ENCODE assay signal across 8 mouse cellular contexts in the genomic region with DNA sequence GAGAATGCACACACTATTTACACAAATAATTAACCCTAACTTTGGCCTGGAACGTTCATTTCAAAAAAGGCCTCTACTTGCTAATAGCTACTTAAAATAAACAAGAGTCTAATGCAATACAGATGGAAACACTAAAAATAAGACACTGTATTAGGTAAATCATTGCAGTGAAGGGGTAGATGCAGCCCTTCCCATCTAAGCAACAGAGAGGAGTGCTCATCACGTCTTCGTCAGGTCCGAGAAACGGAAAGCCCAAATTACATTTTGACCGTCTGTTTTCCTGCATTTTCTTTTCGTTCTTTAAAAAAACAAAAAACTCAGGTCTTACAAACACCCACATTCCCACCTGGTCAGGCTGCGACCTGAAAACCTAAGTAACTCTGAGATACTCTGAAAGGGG. TPM values are rescaled to one million over a fixed set of nuclear protein-coding genes. Genes with fewer than 3 reads are reported as not detected.
DNase-seq lines count a peak whose midpoint lies in the region; ATAC-seq and TF ChIP-seq lines count a peak whose summit lies in the region.

No protein-coding gene starts in this region.

- peaks cover 24% of the 10 kb centered on the region for H3K27me3 ChIP-seq in embryonic facial prominence, embryonic 10.5 days (replicated peaks; ENCODE audit: low read depth, poor library complexity, severe bottlenecking)
- H3K27me3 ChIP-seq in hindbrain, postnatal 0 days (ENCODE audit: insufficient read depth, low read length), result no peaks in the 10 kb centered on the region
- no peaks in the 10 kb centered on the region for H3K27me3 ChIP-seq in myocyte (ENCODE audit: control insufficient read depth, insufficient read depth, insufficient read length)

- H3K36me3 ChIP-seq in embryonic facial prominence, embryonic 10.5 days (replicated peaks), result no peaks in the 10 kb centered on the region
- no peaks in the 10 kb centered on the region for H3K36me3 ChIP-seq in hindbrain, postnatal 0 days (ENCODE audit: insufficient read depth, low read length)
- H3K36me3 ChIP-seq in myocyte (ENCODE audit: control insufficient read depth, insufficient read depth), result no peaks in the 10 kb centered on the region

- no peak for TF ChIP-seq POLR2A in myocyte (IDR thresholded peaks at IDR 0.05; ENCODE audit: insufficient read length, low read depth)

- H3K4me1 ChIP-seq in embryonic facial prominence, embryonic 10.5 days, result peaks cover 13% of the 10 kb centered on the region; the same call in 1 of the 2 replicates
- no peaks in the 10 kb centered on the region for H3K4me1 ChIP-seq in hindbrain, postnatal 0 days (ENCODE audit: insufficient read depth, low read length)

- H3K9ac ChIP-seq in hindbrain, postnatal 0 days (replicated peaks; ENCODE audit: low read length), result peak overlapping the region; percentile 54

- no peak for ATAC-seq in hindbrain, postnatal 0 days

- intact Hi-C loops in left cerebral cortex, postnatal 4 days (cut with DNase I), result no loop called here

- H3K79me2 ChIP-seq in myocyte (ENCODE audit: control insufficient read depth, insufficient read depth), result peaks cover 30% of the 10 kb centered on the region

- H3ac ChIP-seq in myocyte (ENCODE audit: control insufficient read depth, insufficient read length), result peak overlapping the region; percentile 51

- peak overlapping the region; percentile 98 for H3K4me3 ChIP-seq in layer of hippocampus, adult 2 months
- peak overlapping the region; percentile 82 for H3K4me3 ChIP-seq in embryonic facial prominence, embryonic 10.5 days
- peak overlapping the region; percentile 80 for H3K4me3 ChIP-seq in hindbrain, postnatal 0 days (ENCODE audit: low read length)
- H3K4me3 ChIP-seq in myocyte, result peak overlapping the region; percentile 62

- H3K27ac ChIP-seq in layer of hippocampus, adult 2 months, result peak overlapping the region; percentile 91
- H3K27ac ChIP-seq in embryonic facial prominence, embryonic 10.5 days (replicated peaks), result no peak overlapping the region
- H3K27ac ChIP-seq in hindbrain, postnatal 0 days, result no peak overlapping the region

- peak overlapping the region; percentile 99 for H3K4me2 ChIP-seq in hindbrain, postnatal 0 days (ENCODE audit: low read depth, low read length)
- H3K4me2 ChIP-seq in myocyte (ENCODE audit: low read depth), result peak overlapping the region; percentile 93

- no peaks in the 10 kb centered on the region for H3K9me3 ChIP-seq in embryonic facial prominence, embryonic 10.5 days
- no peaks in the 10 kb centered on the region for H3K9me3 ChIP-seq in hindbrain, postnatal 0 days (ENCODE audit: low read length)

- no peak for TF ChIP-seq CTCF in layer of hippocampus, adult 2 months (conservative IDR thresholded peaks at IDR 0.05)
- TF ChIP-seq CTCF in hindbrain, postnatal 0 days (IDR thresholded peaks at IDR 0.05; ENCODE audit: low read depth), result no peak

- DNase-seq in layer of hippocampus, adult 2 months (ENCODE audit: low spot score in 2 of 2), result no peak
- no peak for DNase-seq in layer of hippocampus, postnatal 10 days (ENCODE audit: low spot score in 2 of 2)
- no peak for DNase-seq in embryonic facial prominence, embryonic 10.5 days (ENCODE audit: low spot score)
- DNase-seq in hindbrain, postnatal 0 days (ENCODE audit: low spot score), result no peak
- no peak for DNase-seq in left cerebral cortex, postnatal 4 days
- no peak for DNase-seq in spleen, postnatal 14 days (ENCODE audit: low spot score in 2 of 2)
- no peak for DNase-seq in testis, postnatal 10 days (ENCODE audit: low spot score)

- whole genome bisulfite sequencing in embryonic facial prominence, embryonic 10.5 days, result 14% methylated on average over 8 of the region's 8 CpGs
- WGBS in hindbrain, postnatal 0 days, result 16% methylated on average over 8 of the region's 8 CpGs

TF ChIP-seq in myocyte, 11 proteins besides CTCF, POLR2A, EP300 and RAD21:
- no peak for TF ChIP-seq CEBPB (IDR thresholded peaks at IDR 0.05; ENCODE audit: insufficient read depth, poor library complexity, severe bottlenecking)
- no peak for TF ChIP-seq POLR2AphosphoS2 (IDR thresholded peaks at IDR 0.05; ENCODE audit: insufficient read length, low read depth)
- no peak for TF ChIP-seq TCF12 (IDR thresholded peaks at IDR 0.05; ENCODE audit: insufficient read depth, poor library complexity, severe bottlenecking)
- TF ChIP-seq MYOG (IDR thresholded peaks at IDR 0.05; ENCODE audit: control insufficient read depth in 1 of 3, insufficient read depth in 1 of 3, insufficient read length in 2 of 3, low read depth in 2 of 3), result no peak
- no peak for TF ChIP-seq REST (IDR thresholded peaks at IDR 0.05; ENCODE audit: insufficient read depth, insufficient read length)
- no peak for TF ChIP-seq E2F4 (IDR thresholded peaks at IDR 0.05; ENCODE audit: insufficient read depth)
- no peak for TF ChIP-seq TCF3 (IDR thresholded peaks at IDR 0.05; ENCODE audit: insufficient read length, low read depth)
- TF ChIP-seq MAX (IDR thresholded peaks at IDR 0.05; ENCODE audit: low read depth), result no peak
- no peak for TF ChIP-seq MYOD1 (IDR thresholded peaks at IDR 0.05; ENCODE audit: control insufficient read depth in 1 of 3, insufficient read length in 2 of 3, low read depth in 2 of 3)
- no peak for TF ChIP-seq SRF (IDR thresholded peaks at IDR 0.05; ENCODE audit: control insufficient read depth, insufficient read length, low read depth)
- TF ChIP-seq USF1 (IDR thresholded peaks at IDR 0.05; ENCODE audit: low read depth), result no peak

RNA-seq across cellular contexts. Expression of gene Vps13a, which starts 0.9 kb away (rescaled TPM):
- total RNA-seq in layer of hippocampus, adult 2 months (2021), result 10 to 100 TPM; 71.0 to 74.7 TPM
- 10 to 100 TPM; 45.6 to 49.9 TPM for total RNA-seq in layer of hippocampus, postnatal 10 days (2021)
- 7.6 and 7.8 TPM in 2 replicates for polyA plus RNA-seq in embryonic facial prominence, embryonic 10.5 days (2016; fragmentation: Nextera tagmentation; extraction: Ambion mirVana)
- 9.1 and 13.1 TPM in 2 replicates for total RNA-seq in hindbrain, postnatal 0 days (2014; rRNA removed)
- polyA plus RNA-seq in hindbrain, postnatal 0 days (2015; fragmentation: Nextera tagmentation; extraction: Ambion mirVana), result 8.1 and 8.2 TPM in 2 replicates
- 3.7 TPM for polyA plus RNA-seq in myocyte (2012; fragmentation: generic; extraction: Trizol)
- total RNA-seq in left cerebral cortex, postnatal 4 days (2021), result 10 to 100 TPM; 36.3 to 41.0 TPM
